Mouse (Mus musculus) intestine, embryonic 16.5 days (tissue): ENCODE measurements around the gene Trmt112. TPM values are rescaled to one million over a fixed set of nuclear protein-coding genes. Genes with fewer than 3 reads are reported as not detected.

Experiments
- microRNA-seq: library from miRNA; unstranded; fragments of <30 nt; microRNA quantifications from one replicate; pipeline ENCODE4, GENCODE M21; 2016
- polyA plus RNA-seq: library from polyadenylated mRNA; unstranded; fragments of >200 nt; fragmentation: Nextera tagmentation; extraction: Ambion mirVana; gene quantifications from 2 replicates; pipeline ENCODE4 v1.2.1, GENCODE M21; 2015

The Trmt112 gene
- polyA plus RNA-seq, 1 experiment from 2014 or later = 111 TPM

Small RNA genes lying within 50 kb of the gene (microRNA-seq; reads per million reads assigned to microRNA genes)
- gene Mir6990 = 3.6 reads per million, percentile 10 among the genes with 10 or more reads in this experiment

Other genes starting within 250 kb of the Trmt112 start
- 20.5 and 20.7 TPM in 2 replicates for gene Rps6ka4, start 69.1 kb upstream of the Trmt112 start, polyA plus RNA-seq
- 1.1 and 1.3 TPM in 2 replicates for gene Ccdc88b, start 51.5 kb upstream of the Trmt112 start, polyA plus RNA-seq
- 234 and 241 TPM in 2 replicates for gene Prdx5, start 408 bp downstream of the Trmt112 start, polyA plus RNA-seq
- 41.7 and 47.7 TPM in 2 replicates for gene Esrra, start 12.1 kb downstream of the Trmt112 start, polyA plus RNA-seq
- 0.73 and 1.4 TPM in 2 replicates for gene Catsperz, start 15.7 kb downstream of the Trmt112 start, polyA plus RNA-seq
- gene Kcnk4, start 24.8 kb downstream of the Trmt112 start, polyA plus RNA-seq = 0.45 and 0.48 TPM in 2 replicates
- gene Bad, start 32.2 kb downstream of the Trmt112 start, polyA plus RNA-seq = 77.7 and 80.5 TPM in 2 replicates
- gene Gpr137, start 32.8 kb downstream of the Trmt112 start, polyA plus RNA-seq = 20.6 and 21.1 TPM in 2 replicates
- 57.9 and 58.2 TPM in 2 replicates for gene Ppp1r14b, start 65.3 kb downstream of the Trmt112 start, polyA plus RNA-seq
- gene Plcb3, start 66.8 kb downstream of the Trmt112 start, polyA plus RNA-seq = 198 and 222 TPM in 2 replicates
- 176 and 195 TPM in 2 replicates for gene Fkbp2, start 70.8 kb downstream of the Trmt112 start, polyA plus RNA-seq
- 18.3 and 21.5 TPM in 2 replicates for gene Vegfb, start 78.0 kb downstream of the Trmt112 start, polyA plus RNA-seq
- gene Dnajc4, start 82.9 kb downstream of the Trmt112 start, polyA plus RNA-seq = 26.9 and 29.5 TPM in 2 replicates
- 33.0 and 40.2 TPM in 2 replicates for gene Nudt22, start 86.4 kb downstream of the Trmt112 start, polyA plus RNA-seq
- gene Trpt1, start 86.4 kb downstream of the Trmt112 start, polyA plus RNA-seq = 8.9 and 9.5 TPM in 2 replicates
- gene Fermt3, start 109.8 kb downstream of the Trmt112 start, polyA plus RNA-seq = 13.0 and 14.4 TPM in 2 replicates
- 194 and 208 TPM in 2 replicates for gene Stip1, start 130.3 kb downstream of the Trmt112 start, polyA plus RNA-seq
- gene Macrod1, start 147.1 kb downstream of the Trmt112 start, polyA plus RNA-seq = 11.6 and 13.1 TPM in 2 replicates
- 1.6 and 1.9 TPM in 2 replicates for gene Flrt1, start 196.0 kb downstream of the Trmt112 start, polyA plus RNA-seq